Mouse (Mus musculus) intestine, postnatal 0 days (tissue): ENCODE measurements at regions not wholly inside any gene's neighbourhood (a gene's known extent, or its start where the extent isn't known, plus 50 kb on each side); places are given as distances from the start of the nearest gene placed in this dataset.
A peak's percentile ranks its signal among the peaks of the same experiment; 100 is the strongest.

Source experiments
- ATAC-seq: fragments of 200-750 bp; cut with Nextera tagmentation; 2 replicates; pipeline ENCODE4 v1.8.0; 2017; ENCODE audit warnings: mild to moderate bottlenecking, moderate TSS enrichment, moderate library complexity
- H3K27ac ChIP-seq: fragments of 300-500 bp; sonication (generic); 2 replicates; pipeline ENCODE4 v1.5.1; 2014; ENCODE audit warnings: mild to moderate bottlenecking, low read depth, low read length, moderate library complexity
- H3K27me3 ChIP-seq: fragments of 300-500 bp; sonication (generic); replicated peaks from 2 replicates; pipeline ENCODE4 v1.6.1; 2014; ENCODE audit warnings: low read length, mixed read lengths; ENCODE audit not compliant: control insufficient read depth, insufficient read depth
- H3K36me3 ChIP-seq: fragments of 300-500 bp; sonication (generic); 2 replicates; pipeline ENCODE4 v1.6.1; 2014; ENCODE audit warnings: mild to moderate bottlenecking, moderate library complexity; ENCODE audit not compliant: control insufficient read depth, insufficient read depth
- H3K4me1 ChIP-seq: fragments of 300-500 bp; sonication (generic); replicated peaks from 2 replicates; pipeline ENCODE4 v1.6.1; 2014; ENCODE audit warnings: antibody characterized with exemption, low read length, mixed read lengths; ENCODE audit not compliant: control insufficient read depth, insufficient read depth
- H3K4me2 ChIP-seq: fragments of 300-500 bp; sonication (generic); replicated peaks from 2 replicates; pipeline ENCODE4 v1.6.1; 2014; ENCODE audit warnings: low read depth, mild to moderate bottlenecking, moderate library complexity
- H3K4me3 ChIP-seq: fragments of 300-500 bp; sonication (generic); 2 replicates; pipeline ENCODE4 v1.5.1; 2014; ENCODE audit warnings: low read depth, low read length
- H3K9ac ChIP-seq: fragments of 300-500 bp; sonication (generic); 2 replicates; pipeline ENCODE4 v1.6.1; 2014; ENCODE audit warnings: mild to moderate bottlenecking, low read depth, low read length
- H3K9me3 ChIP-seq: fragments of 300-500 bp; sonication (generic); 2 replicates; pipeline ENCODE4 v1.6.1; 2016; ENCODE audit warnings: mixed run types; ENCODE audit not compliant: control insufficient read depth
- CTCF ChIP-seq: sonication (generic); IDR thresholded peaks from 2 replicates; pipeline ENCODE4 v1.5.1; 2016; ENCODE audit warnings: low read depth, mild to moderate bottlenecking, control low read depth, antibody characterized with exemption, moderate library complexity
- WGBS: fragments of 180-500 bp; shearing (Covaris S2); extraction: QIAGEN DNeasy Blood & Tissue Kit; methylation state at CpG from one replicate; pipeline ENCODE4 v1.1.7; 2014; 5-methylcytosine and 5-hydroxymethylcytosine counted together

- no peak overlapping the region for H3K9ac ChIP-seq
- no peaks in the 10 kb centered on the region for H3K36me3 ChIP-seq
- no peak for TF ChIP-seq CTCF
- H3K27ac ChIP-seq = no peak overlapping the region
- no peaks in the 10 kb centered on the region for H3K4me1 ChIP-seq
- no peak overlapping the region for H3K4me2 ChIP-seq
- H3K4me3 ChIP-seq = no peak overlapping the region
- no peak for ATAC-seq
- WGBS = 82% methylated on average over 3 of the region's 3 CpGs
- H3K9me3 ChIP-seq = no peaks in the 10 kb centered on the region
- no peaks in the 10 kb centered on the region for H3K27me3 ChIP-seq
These were observed 129.1 kb downstream of the Tent5c start for GRCm38 (mm10) chr3:100360019-100360418.

GRCm38 (mm10) chr3:100359036-100359435 lies 130.1 kb downstream of the Tent5c start:
- H3K27ac ChIP-seq = no peak overlapping the region
- peak overlapping the region; percentile 53 for H3K4me2 ChIP-seq
- H3K4me3 ChIP-seq = no peak overlapping the region
- ATAC-seq = peak; percentile 53; the same call in 1 of the 2 replicates
- H3K4me1 ChIP-seq = no peaks in the 10 kb centered on the region
- no peak overlapping the region for H3K9ac ChIP-seq
- TF ChIP-seq CTCF = peak; percentile 82
- no peaks in the 10 kb centered on the region for H3K27me3 ChIP-seq
- WGBS = 27% methylated on average over 8 of the region's 8 CpGs
- no peaks in the 10 kb centered on the region for H3K36me3 ChIP-seq
- H3K9me3 ChIP-seq = no peaks in the 10 kb centered on the region

GRCm38 (mm10) chr3:100333478-100333877 lies 155.6 kb downstream of the Tent5c start:
- WGBS = 35% methylated on average over 2 of the region's 2 CpGs
- Histone ChIP-seq H3K36me3 (no peaks in the 10 kb centered on the region), H3K4me1 (no peaks in the 10 kb centered on the region), H3K4me3 (no peak overlapping the region), H3K4me2 (no peak overlapping the region), H3K9ac (no peak overlapping the region), H3K27me3 (no peaks in the 10 kb centered on the region), H3K27ac (no peak overlapping the region), H3K9me3 (no peaks in the 10 kb centered on the region)
- no peak for TF ChIP-seq CTCF
- ATAC-seq = no peak

GRCm38 (mm10) chr3:100318357-100318756 lies 156.2 kb upstream of the Wdr3 start:
- Histone ChIP-seq H3K27ac (no peak overlapping the region), H3K9ac (no peak overlapping the region), H3K9me3 (no peaks in the 10 kb centered on the region), H3K4me2 (no peak overlapping the region), H3K27me3 (no peaks in the 10 kb centered on the region), H3K4me3 (no peak overlapping the region), H3K36me3 (no peaks in the 10 kb centered on the region), H3K4me1 (no peaks in the 10 kb centered on the region)
- no peak for ATAC-seq
- TF ChIP-seq CTCF = no peak

- Histone ChIP-seq H3K36me3 (no peaks in the 10 kb centered on the region), H3K27me3 (no peaks in the 10 kb centered on the region), H3K4me1 (no peaks in the 10 kb centered on the region), H3K27ac (no peak overlapping the region), H3K4me2 (no peak overlapping the region), H3K9ac (no peak overlapping the region), H3K4me3 (no peak overlapping the region), H3K9me3 (no peaks in the 10 kb centered on the region)
- TF ChIP-seq CTCF = no peak
- WGBS = 84% methylated on average over 1 of the region's 1 CpGs
- ATAC-seq = no peak
These were observed 125.6 kb upstream of the Wdr3 start for GRCm38 (mm10) chr3:100287818-100288217.

GRCm38 (mm10) chr3:100266976-100267375 lies 104.8 kb upstream of the Wdr3 start:
- Histone ChIP-seq H3K4me2 (no peak overlapping the region), H3K27ac (no peak overlapping the region), H3K9ac (no peak overlapping the region), H3K36me3 (no peaks in the 10 kb centered on the region), H3K4me1 (no peaks in the 10 kb centered on the region), H3K27me3 (no peaks in the 10 kb centered on the region), H3K9me3 (no peaks in the 10 kb centered on the region), H3K4me3 (no peak overlapping the region)
- ATAC-seq = no peak
- TF ChIP-seq CTCF = no peak

- 52% methylated on average over 5 of the region's 5 CpGs for WGBS
These were observed 102.8 kb upstream of the Wdr3 start for GRCm38 (mm10) chr3:100264991-100265390.

More at GRCm38 (mm10) chr3:100264991-100265390, 102.8 kb upstream of the Wdr3 start:
- Histone ChIP-seq H3K4me2 (no peak overlapping the region), H3K9ac (no peak overlapping the region), H3K9me3 (no peaks in the 10 kb centered on the region), H3K4me1 (no peaks in the 10 kb centered on the region), H3K4me3 (no peak overlapping the region), H3K27me3 (no peaks in the 10 kb centered on the region), H3K36me3 (no peaks in the 10 kb centered on the region), H3K27ac (no peak overlapping the region)
- no peak for ATAC-seq
- TF ChIP-seq CTCF = no peak
